Mouse (Mus musculus): ENCODE measurements around the gene Arhgef3. TPM values are rescaled to one million over a fixed set of nuclear protein-coding genes. Genes with fewer than 3 reads are reported as not detected.

The Arhgef3 gene
- 16.8 and 17.0 TPM in 2 replicates for polyA plus RNA-seq (2012; rRNA removed)

GRCm38 (mm10) chr14:27114362-27115274 lies at the start of gene Arhgef3:
TSS of gene Arhgef3 (plus strand) at chr14:27114899.
- WGBS, result 4% methylated on average over 58 of the region's 58 CpGs
- DNase-seq, result peak; percentile 42
- Histone ChIP-seq H3K4me3 (ENCODE audit: control insufficient read depth, insufficient read depth, low read length) (peak within 1 kb of the TSS; percentile 56), H3K27me3 (ENCODE audit: control insufficient read depth, insufficient read depth, low read length) (no peaks in the 10 kb centered on the region; the same call in 1 of the 2 replicates), H3K27ac (ENCODE audit: control insufficient read depth, insufficient read depth, low read length) (no peak within 1 kb of the TSS), H3K36me3 (ENCODE audit: control insufficient read depth, insufficient read depth, low read length) (no peaks in the 10 kb centered on the region), H3K4me1 (replicated peaks; ENCODE audit: control insufficient read depth, insufficient read depth, low read length) (peaks cover 10% of the 10 kb centered on the region)
- TF ChIP-seq POLR2A (IDR thresholded peaks at IDR 0.05; ENCODE audit: control insufficient read depth, extremely low read depth, insufficient read depth, low read length, poor library complexity) (no peak), CTCF (IDR thresholded peaks at IDR 0.05; ENCODE audit: borderline replicate concordance, control insufficient read depth, extremely low read depth, insufficient read depth, low read length, poor library complexity) (no peak)

GRCm38 (mm10) chr14:27066171-27066929 lies 48.3 kb upstream of the Arhgef3 start:
- Histone ChIP-seq H3K36me3 (ENCODE audit: control insufficient read depth, insufficient read depth, low read length) (no peaks in the 10 kb centered on the region), H3K27ac (ENCODE audit: control insufficient read depth, insufficient read depth, low read length) (no peak overlapping the region), H3K4me3 (ENCODE audit: control insufficient read depth, insufficient read depth, low read length) (no peak overlapping the region), H3K4me1 (replicated peaks; ENCODE audit: control insufficient read depth, insufficient read depth, low read length) (no peaks in the 10 kb centered on the region), H3K27me3 (ENCODE audit: control insufficient read depth, insufficient read depth, low read length) (no peaks in the 10 kb centered on the region)
- WGBS, result 44% methylated on average over 9 of the region's 9 CpGs
- no peak for DNase-seq
- TF ChIP-seq POLR2A (IDR thresholded peaks at IDR 0.05; ENCODE audit: control insufficient read depth, extremely low read depth, insufficient read depth, low read length, poor library complexity), result no peak
- TF ChIP-seq CTCF (IDR thresholded peaks at IDR 0.05; ENCODE audit: borderline replicate concordance, control insufficient read depth, extremely low read depth, insufficient read depth, low read length, poor library complexity), result no peak

GRCm38 (mm10) chr14:27067866-27068271 lies 46.8 kb upstream of the Arhgef3 start:
- Histone ChIP-seq H3K27me3 (ENCODE audit: control insufficient read depth, insufficient read depth, low read length) (no peaks in the 10 kb centered on the region), H3K36me3 (ENCODE audit: control insufficient read depth, insufficient read depth, low read length) (no peaks in the 10 kb centered on the region), H3K4me1 (replicated peaks; ENCODE audit: control insufficient read depth, insufficient read depth, low read length) (peaks cover 4% of the 10 kb centered on the region; the same call in 1 of the 2 replicates), H3K27ac (ENCODE audit: control insufficient read depth, insufficient read depth, low read length) (no peak overlapping the region), H3K4me3 (ENCODE audit: control insufficient read depth, insufficient read depth, low read length) (no peak overlapping the region)
- TF ChIP-seq POLR2A (IDR thresholded peaks at IDR 0.05; ENCODE audit: control insufficient read depth, extremely low read depth, insufficient read depth, low read length, poor library complexity) (no peak), CTCF (IDR thresholded peaks at IDR 0.05; ENCODE audit: borderline replicate concordance, control insufficient read depth, extremely low read depth, insufficient read depth, low read length, poor library complexity) (no peak)
- DNase-seq, result no peak
- 83% methylated on average over 6 of the region's 6 CpGs for WGBS

GRCm38 (mm10) chr14:27069434-27070097 lies 45.1 kb upstream of the Arhgef3 start:
- WGBS, result 91% methylated on average over 8 of the region's 8 CpGs
- no peaks in the 10 kb centered on the region for H3K36me3 ChIP-seq (ENCODE audit: control insufficient read depth, insufficient read depth, low read length)
- H3K27ac ChIP-seq (ENCODE audit: control insufficient read depth, insufficient read depth, low read length), result no peak overlapping the region
- no peak overlapping the region for H3K4me3 ChIP-seq (ENCODE audit: control insufficient read depth, insufficient read depth, low read length)
- H3K4me1 ChIP-seq (replicated peaks; ENCODE audit: control insufficient read depth, insufficient read depth, low read length), result peaks cover 4% of the 10 kb centered on the region; the same call in 1 of the 2 replicates
- H3K27me3 ChIP-seq (ENCODE audit: control insufficient read depth, insufficient read depth, low read length), result no peaks in the 10 kb centered on the region
- TF ChIP-seq POLR2A (IDR thresholded peaks at IDR 0.05; ENCODE audit: control insufficient read depth, extremely low read depth, insufficient read depth, low read length, poor library complexity) (no peak), CTCF (IDR thresholded peaks at IDR 0.05; ENCODE audit: borderline replicate concordance, control insufficient read depth, extremely low read depth, insufficient read depth, low read length, poor library complexity) (no peak)
- DNase-seq, result no peak

- Histone ChIP-seq H3K27me3 (ENCODE audit: control insufficient read depth, insufficient read depth, low read length) (no peaks in the 10 kb centered on the region), H3K27ac (ENCODE audit: control insufficient read depth, insufficient read depth, low read length) (no peak overlapping the region), H3K36me3 (ENCODE audit: control insufficient read depth, insufficient read depth, low read length) (no peaks in the 10 kb centered on the region), H3K4me1 (replicated peaks; ENCODE audit: control insufficient read depth, insufficient read depth, low read length) (peaks cover 4% of the 10 kb centered on the region; the same call in 1 of the 2 replicates), H3K4me3 (ENCODE audit: control insufficient read depth, insufficient read depth, low read length) (no peak overlapping the region)
- WGBS, result 93% methylated on average over 3 of the region's 3 CpGs
- TF ChIP-seq CTCF (IDR thresholded peaks at IDR 0.05; ENCODE audit: borderline replicate concordance, control insufficient read depth, extremely low read depth, insufficient read depth, low read length, poor library complexity), result no peak
- TF ChIP-seq POLR2A (IDR thresholded peaks at IDR 0.05; ENCODE audit: control insufficient read depth, extremely low read depth, insufficient read depth, low read length, poor library complexity), result no peak
- DNase-seq, result no peak
Observed at GRCm38 (mm10) chr14:27070128-27070527, 44.6 kb upstream of the Arhgef3 start.

- TF ChIP-seq CTCF (IDR thresholded peaks at IDR 0.05; ENCODE audit: borderline replicate concordance, control insufficient read depth, extremely low read depth, insufficient read depth, low read length, poor library complexity), result no peak
- TF ChIP-seq POLR2A (IDR thresholded peaks at IDR 0.05; ENCODE audit: control insufficient read depth, extremely low read depth, insufficient read depth, low read length, poor library complexity), result no peak
- H3K36me3 ChIP-seq (ENCODE audit: control insufficient read depth, insufficient read depth, low read length), result no peaks in the 10 kb centered on the region
- WGBS, result 93% methylated on average over 9 of the region's 9 CpGs
- H3K27me3 ChIP-seq (ENCODE audit: control insufficient read depth, insufficient read depth, low read length), result no peaks in the 10 kb centered on the region
- peaks cover 4% of the 10 kb centered on the region; the same call in 1 of the 2 replicates for H3K4me1 ChIP-seq (replicated peaks; ENCODE audit: control insufficient read depth, insufficient read depth, low read length)
- H3K4me3 ChIP-seq (ENCODE audit: control insufficient read depth, insufficient read depth, low read length), result no peak overlapping the region
- DNase-seq, result no peak
- no peak overlapping the region for H3K27ac ChIP-seq (ENCODE audit: control insufficient read depth, insufficient read depth, low read length)
Observed at GRCm38 (mm10) chr14:27070758-27071157, 43.9 kb upstream of the Arhgef3 start.

All from thymus, adult 2 months (tissue).